Mouse (Mus musculus) stomach, postnatal 0 days (tissue): Measurements from ENCODE around the gene Rcc1.

Experiments used
- CTCF ChIP-seq: IDR thresholded peaks from 2 replicates; pipeline ENCODE4 v1.5.1; 2016; ENCODE audit warnings: antibody characterized with exemption, low read depth, mild to moderate bottlenecking, moderate library complexity
- EP300 ChIP-seq: optimal IDR thresholded peaks from 2 replicates; pipeline ENCODE3; 2016; ENCODE audit warnings: antibody characterized with exemption

- no peak for TF ChIP-seq CTCF
- TF ChIP-seq EP300: no peak
These were observed 23.5 kb downstream of the Rcc1 start for GRCm38 (mm10) chr4:132329835-132330354.
